Mouse (Mus musculus) heart, embryonic 16.5 days (tissue): ENCODE data around the gene a. TPM values are rescaled to one million over a fixed set of nuclear protein-coding genes. Genes with fewer than 3 reads are reported as not detected.

Experiments used
- ATAC-seq: fragments of 200-750 bp; cut with Nextera tagmentation; replicated peaks from 2 replicates; pipeline ENCODE4 v1.8.0; 2017; ENCODE audit warnings: moderate number of reproducible peaks; ENCODE audit not compliant: insufficient read depth, low FRiP score; ENCODE audit errors: extremely low read depth
- H3K27ac ChIP-seq: fragments of 300-500 bp; sonication (generic); 2 replicates; pipeline ENCODE4 v1.5.1; 2014; ENCODE audit warnings: mild to moderate bottlenecking, low read length, control low read depth, moderate library complexity
- H3K27me3 ChIP-seq: fragments of 300-500 bp; sonication (generic); 2 replicates; pipeline ENCODE4 v1.6.1; 2014; ENCODE audit warnings: low read length, mixed read lengths; ENCODE audit not compliant: control insufficient read depth, insufficient read depth
- H3K36me3 ChIP-seq: fragments of 300-500 bp; sonication (generic); 2 replicates; pipeline ENCODE4 v1.6.1; 2014; ENCODE audit not compliant: control insufficient read depth, insufficient read depth
- H3K4me1 ChIP-seq: fragments of 300-500 bp; sonication (generic); 2 replicates; pipeline ENCODE4 v1.6.1; 2014; ENCODE audit warnings: low read length, mixed read lengths; ENCODE audit not compliant: control insufficient read depth, insufficient read depth
- H3K4me2 ChIP-seq: fragments of 300-500 bp; sonication (generic); 2 replicates; pipeline ENCODE4 v1.6.1; 2014; ENCODE audit warnings: low read depth, mild to moderate bottlenecking, control low read depth, low read length
- H3K4me3 ChIP-seq: fragments of 300-500 bp; sonication (generic); 2 replicates; pipeline ENCODE4 v1.5.1; 2014; ENCODE audit warnings: mild to moderate bottlenecking, control low read depth, low read length
- H3K9ac ChIP-seq: fragments of 300-500 bp; sonication (generic); 2 replicates; pipeline ENCODE4 v1.6.1; 2014; ENCODE audit warnings: low read length, control low read depth
- H3K9me3 ChIP-seq: fragments of 300-500 bp; sonication (generic); replicated peaks from 2 replicates; pipeline ENCODE4 v1.6.1; 2016; ENCODE audit warnings: low read length; ENCODE audit not compliant: control insufficient read depth
- WGBS: fragments of 180-500 bp; shearing (Covaris S2); extraction: QIAGEN DNeasy Blood & Tissue Kit; methylation state at CpG from one replicate; pipeline ENCODE4 v1.1.7; 2014; 5-methylcytosine and 5-hydroxymethylcytosine counted together
- polyA plus RNA-seq: library from polyadenylated mRNA; unstranded; fragments of >200 nt; fragmentation: Nextera tagmentation; extraction: Ambion mirVana; gene quantifications from 2 replicates; pipeline ENCODE4 v1.2.1, GENCODE M21; 2015

Gene a
- polyA plus RNA-seq, 1 experiment from 2014 or later: 0.93 TPM

GRCm38 (mm10) chr2:154818599-154818998, 27.4 kb downstream of the a start:
- no peak overlapping the region for H3K4me2 ChIP-seq
- H3K27ac ChIP-seq: no peak overlapping the region
- no peak overlapping the region for H3K9ac ChIP-seq
- no peaks in the 10 kb centered on the region for H3K36me3 ChIP-seq
- no peak overlapping the region for H3K4me3 ChIP-seq
- ATAC-seq: no peak
- H3K9me3 ChIP-seq: no peaks in the 10 kb centered on the region
- peaks cover 45% of the 10 kb centered on the region for H3K4me1 ChIP-seq
- 47% methylated on average over 1 of the region's 1 CpGs for WGBS
- H3K27me3 ChIP-seq: no peaks in the 10 kb centered on the region

GRCm38 (mm10) chr2:154820346-154820745, 29.1 kb downstream of the a start:
- 37% methylated on average over 1 of the region's 1 CpGs for WGBS
- no peaks in the 10 kb centered on the region for H3K27me3 ChIP-seq
- no peaks in the 10 kb centered on the region for H3K9me3 ChIP-seq
- peak overlapping the region; percentile 9; the same call in 1 of the 2 replicates for H3K27ac ChIP-seq
- ATAC-seq: no peak
- H3K36me3 ChIP-seq: no peaks in the 10 kb centered on the region
- no peak overlapping the region for H3K9ac ChIP-seq
- no peak overlapping the region for H3K4me2 ChIP-seq
- peaks cover 45% of the 10 kb centered on the region for H3K4me1 ChIP-seq
- H3K4me3 ChIP-seq: no peak overlapping the region

GRCm38 (mm10) chr2:154826054-154826538, 34.9 kb downstream of the a start:
- 0 out of 2 replicates have a peak, but pooled peaks cover 2% of the 10 kb centered on the region for H3K36me3 ChIP-seq
- peaks cover 4% of the 10 kb centered on the region for H3K4me1 ChIP-seq
- H3K27ac ChIP-seq: no peak overlapping the region
- WGBS: 86% methylated on average over 1 of the region's 1 CpGs
- no peaks in the 10 kb centered on the region for H3K9me3 ChIP-seq
- no peak overlapping the region for H3K4me3 ChIP-seq
- ATAC-seq: no peak
- no peaks in the 10 kb centered on the region for H3K27me3 ChIP-seq
- no peak overlapping the region for H3K9ac ChIP-seq
- H3K4me2 ChIP-seq: no peak overlapping the region

GRCm38 (mm10) chr2:154827521-154827920, 36.3 kb downstream of the a start:
- Histone ChIP-seq H3K4me3 (no peak overlapping the region), H3K27ac (no peak overlapping the region), H3K9ac (no peak overlapping the region), H3K36me3 (0 out of 2 replicates have a peak, but pooled peaks cover 2% of the 10 kb centered on the region), H3K27me3 (no peaks in the 10 kb centered on the region), H3K4me1 (peaks cover 3% of the 10 kb centered on the region), H3K9me3 (no peaks in the 10 kb centered on the region), H3K4me2 (no peak overlapping the region)
- 80% methylated on average over 4 of the region's 4 CpGs for WGBS
- no peak for ATAC-seq

GRCm38 (mm10) chr2:154832471-154832870, 41.3 kb downstream of the a start:
- Histone ChIP-seq H3K27me3 (no peaks in the 10 kb centered on the region), H3K4me3 (no peak overlapping the region), H3K9me3 (0 out of 2 replicates have a peak, but pooled peaks cover 3% of the 10 kb centered on the region), H3K9ac (no peak overlapping the region), H3K36me3 (0 out of 2 replicates have a peak, but pooled peaks cover 2% of the 10 kb centered on the region), H3K27ac (no peak overlapping the region), H3K4me1 (peaks cover 5% of the 10 kb centered on the region), H3K4me2 (no peak overlapping the region)
- no peak for ATAC-seq
- 56% methylated on average over 4 of the region's 4 CpGs for WGBS

GRCm38 (mm10) chr2:154834149-154834865, 43.1 kb downstream of the a start:
- 93% methylated on average over 6 of the region's 6 CpGs for WGBS
- Histone ChIP-seq H3K4me1 (peaks cover 5% of the 10 kb centered on the region), H3K4me2 (no peak overlapping the region), H3K27me3 (no peaks in the 10 kb centered on the region), H3K9ac (no peak overlapping the region), H3K9me3 (0 out of 2 replicates have a peak, but pooled peaks cover 3% of the 10 kb centered on the region), H3K27ac (no peak overlapping the region), H3K4me3 (no peak overlapping the region), H3K36me3 (no peaks in the 10 kb centered on the region)
- ATAC-seq: no peak

- Histone ChIP-seq H3K4me2 (no peak overlapping the region), H3K27me3 (no peaks in the 10 kb centered on the region), H3K4me1 (peaks cover 5% of the 10 kb centered on the region), H3K9me3 (0 out of 2 replicates have a peak, but pooled peaks cover 3% of the 10 kb centered on the region), H3K36me3 (no peaks in the 10 kb centered on the region), H3K9ac (no peak overlapping the region), H3K27ac (no peak overlapping the region), H3K4me3 (no peak overlapping the region)
- WGBS: 79% methylated on average over 2 of the region's 2 CpGs
- ATAC-seq: no peak
Measured at GRCm38 (mm10) chr2:154836537-154836936, 45.3 kb downstream of the a start.

- no peak for ATAC-seq
Measured at GRCm38 (mm10) chr2:154848086-154848485, 56.9 kb downstream of the a start.

GRCm38 (mm10) chr2:154855383-154855782, 64.2 kb downstream of the a start:
- no peak overlapping the region for H3K4me2 ChIP-seq
- no peak overlapping the region for H3K27ac ChIP-seq
- H3K27me3 ChIP-seq: no peaks in the 10 kb centered on the region
- peaks cover 17% of the 10 kb centered on the region for H3K4me1 ChIP-seq
- WGBS: 79% methylated on average over 1 of the region's 1 CpGs
- no peak overlapping the region for H3K4me3 ChIP-seq
- peaks cover 28% of the 10 kb centered on the region for H3K36me3 ChIP-seq
- no peak; the same call in 1 of the 2 replicates for ATAC-seq
- H3K9me3 ChIP-seq: peaks cover 2% of the 10 kb centered on the region
- H3K9ac ChIP-seq: no peak overlapping the region

More at GRCm38 (mm10) chr2:154848086-154848485, 56.9 kb downstream of the a start:
- Histone ChIP-seq H3K4me3 (no peak overlapping the region), H3K27me3 (no peaks in the 10 kb centered on the region), H3K4me2 (no peak overlapping the region), H3K9ac (no peak overlapping the region), H3K4me1 (peaks cover 3% of the 10 kb centered on the region; the same call in 1 of the 2 replicates), H3K27ac (no peak overlapping the region), H3K9me3 (peaks cover 3% of the 10 kb centered on the region), H3K36me3 (peaks cover 7% of the 10 kb centered on the region; the same call in 1 of the 2 replicates)
